Mouse (Mus musculus): ENCODE measurements around the gene Pfkl. TPM values are rescaled to one million over a fixed set of nuclear protein-coding genes. Genes with fewer than 3 reads are reported as not detected.
A peak's percentile ranks its signal among the peaks of the same experiment; 100 is the strongest.

The Pfkl gene
- polyA plus RNA-seq, 1 experiment from 2014 or later = 168 TPM

GRCm38 (mm10) chr10:77978351-77979350 lies 31.2 kb downstream of the Pfkl start, which contains the start of gene 1810043G02Rik:
Gene 1810043G02Rik (plus strand): TSS chr10:77978524.
- peak within 1 kb of the TSS; percentile 84 for H3K4me2 ChIP-seq (ENCODE audit: low read length)
- peak within 1 kb of the TSS; percentile 28 to 41; a peak in 1 of 4 replicates for H3K27ac ChIP-seq (replicated peaks in 1 of 2; ENCODE audit: control insufficient read depth in 1 of 2, insufficient read depth in 1 of 2, low read depth in 2 of 2, low read length in 2 of 2)
- peak within 1 kb of the TSS; percentile 60 to 70 for H3K4me3 ChIP-seq (ENCODE audit: control insufficient read depth in 1 of 2, insufficient read depth in 1 of 2, low read depth in 1 of 2, low read length in 2 of 2)
- H3K9ac ChIP-seq (ENCODE audit: low read length) = peak within 1 kb of the TSS; percentile 83
- H3K4me1 ChIP-seq (ENCODE audit: control insufficient read depth in 2 of 2, insufficient read depth in 2 of 2, low read length in 2 of 2) = peaks cover 5 to 9% of the 10 kb centered on the region in 2 experiments; a peak in 3 of 4 replicates
- WGBS = 1% methylated on average over 57 of the region's 57 CpGs
- H3K36me3 ChIP-seq (ENCODE audit: control insufficient read depth, insufficient read depth, low read length) = 0 out of 2 replicates have a peak, but pooled peaks cover 4% of the 10 kb centered on the region
- peak; percentile 96 for ATAC-seq (ENCODE audit: insufficient number of reproducible peaks, insufficient read depth, low FRiP score, low read depth)
- H3K27me3 ChIP-seq (ENCODE audit: control insufficient read depth, insufficient read depth, low read length) = no peaks in the 10 kb centered on the region
- H3K9me3 ChIP-seq (ENCODE audit: control insufficient read depth, low read length) = no peaks in the 10 kb centered on the region

GRCm38 (mm10) chr10:77976458-77977150 lies 33.3 kb downstream of the Pfkl start:
- no peak for ATAC-seq (ENCODE audit: insufficient number of reproducible peaks, insufficient read depth, low FRiP score, low read depth)
- H3K36me3 ChIP-seq (ENCODE audit: control insufficient read depth, insufficient read depth, low read length) = 0 out of 2 replicates have a peak, but pooled peaks cover 4% of the 10 kb centered on the region
- H3K9ac ChIP-seq (ENCODE audit: low read length) = no peak overlapping the region
- no peaks in the 10 kb centered on the region for H3K9me3 ChIP-seq (ENCODE audit: control insufficient read depth, low read length)
- no peak overlapping the region for H3K4me3 ChIP-seq (ENCODE audit: control insufficient read depth in 1 of 2, insufficient read depth in 1 of 2, low read depth in 1 of 2, low read length in 2 of 2)
- peaks cover 5 to 9% of the 10 kb centered on the region in 2 experiments; a peak in 3 of 4 replicates for H3K4me1 ChIP-seq (ENCODE audit: control insufficient read depth in 2 of 2, insufficient read depth in 2 of 2, low read length in 2 of 2)
- H3K4me2 ChIP-seq (ENCODE audit: low read length) = no peak overlapping the region
- no peaks in the 10 kb centered on the region for H3K27me3 ChIP-seq (ENCODE audit: control insufficient read depth, insufficient read depth, low read length)
- no peak overlapping the region for H3K27ac ChIP-seq (replicated peaks in 1 of 2; ENCODE audit: control insufficient read depth in 1 of 2, insufficient read depth in 1 of 2, low read depth in 2 of 2, low read length in 2 of 2)
- 56% methylated on average over 8 of the region's 8 CpGs for WGBS

DNA sequence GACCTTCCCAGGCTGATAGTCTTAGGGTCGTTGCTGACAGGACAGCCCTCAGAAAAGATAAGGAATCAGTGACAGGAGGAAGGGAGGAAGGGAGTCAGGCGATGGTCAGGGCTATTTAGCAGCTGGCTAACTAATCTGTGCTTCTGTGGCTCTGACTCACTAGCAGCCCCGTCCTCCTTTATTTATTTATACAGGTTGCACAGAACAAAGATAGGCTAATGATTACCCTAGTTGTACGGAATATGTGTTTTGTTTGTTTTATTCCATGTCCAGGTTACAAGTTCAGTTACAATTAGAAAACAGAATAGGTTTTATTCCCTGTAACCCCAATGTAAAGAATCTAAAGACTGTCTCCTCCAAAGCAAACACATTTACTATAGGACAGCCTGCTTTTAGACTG lies 34.2 kb downstream of the Pfkl start:
- Histone ChIP-seq H3K27me3 (ENCODE audit: control insufficient read depth, insufficient read depth, low read length) (peaks cover under 1% of the 10 kb centered on the region; the same call in 1 of the 2 replicates), H3K4me1 (ENCODE audit: control insufficient read depth in 2 of 2, insufficient read depth in 2 of 2, low read length in 2 of 2) (peaks cover 5 to 9% of the 10 kb centered on the region in 2 experiments; a peak in 3 of 4 replicates), H3K4me2 (ENCODE audit: low read length) (no peak overlapping the region), H3K9ac (ENCODE audit: low read length) (no peak overlapping the region), H3K4me3 (ENCODE audit: control insufficient read depth in 1 of 2, insufficient read depth in 1 of 2, low read depth in 1 of 2, low read length in 2 of 2) (no peak overlapping the region), H3K9me3 (ENCODE audit: control insufficient read depth, low read length) (no peaks in the 10 kb centered on the region), H3K36me3 (ENCODE audit: control insufficient read depth, insufficient read depth, low read length) (no peaks in the 10 kb centered on the region), H3K27ac (replicated peaks in 1 of 2; ENCODE audit: control insufficient read depth in 1 of 2, insufficient read depth in 1 of 2, low read depth in 2 of 2, low read length in 2 of 2) (no peak overlapping the region)
- WGBS = 5% methylated on average over 4 of the region's 4 CpGs
- no peak for ATAC-seq (ENCODE audit: insufficient number of reproducible peaks, insufficient read depth, low FRiP score, low read depth)

DNA sequence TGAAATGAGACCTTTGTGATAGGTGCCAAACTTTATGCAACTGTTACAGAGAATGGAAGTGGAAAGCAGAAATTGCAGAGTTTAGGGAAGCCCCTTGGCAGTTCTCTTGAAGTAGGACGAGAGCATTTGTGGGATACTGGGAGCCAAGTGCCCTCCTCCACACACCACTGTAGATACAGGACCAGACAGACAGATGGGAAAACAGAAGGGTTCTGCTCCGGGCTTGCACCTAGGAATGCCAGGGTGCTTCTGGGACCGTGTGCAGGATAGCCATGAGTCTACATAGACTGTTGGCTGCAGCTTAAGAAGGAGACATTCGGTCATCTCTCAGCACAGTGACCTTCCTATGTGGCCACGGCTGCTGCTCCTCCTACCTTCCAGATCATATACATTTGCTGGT lies 35.1 kb downstream of the Pfkl start:
- Histone ChIP-seq H3K4me3 (ENCODE audit: control insufficient read depth in 1 of 2, insufficient read depth in 1 of 2, low read depth in 1 of 2, low read length in 2 of 2) (no peak overlapping the region), H3K9me3 (ENCODE audit: control insufficient read depth, low read length) (no peaks in the 10 kb centered on the region), H3K27me3 (ENCODE audit: control insufficient read depth, insufficient read depth, low read length) (peaks cover 9% of the 10 kb centered on the region), H3K9ac (ENCODE audit: low read length) (no peak overlapping the region), H3K27ac (replicated peaks in 1 of 2; ENCODE audit: control insufficient read depth in 1 of 2, insufficient read depth in 1 of 2, low read depth in 2 of 2, low read length in 2 of 2) (no peak overlapping the region), H3K4me1 (ENCODE audit: control insufficient read depth in 2 of 2, insufficient read depth in 2 of 2, low read length in 2 of 2) (peaks cover 7 to 9% of the 10 kb centered on the region in 2 experiments; a peak in 3 of 4 replicates), H3K4me2 (ENCODE audit: low read length) (no peak overlapping the region), H3K36me3 (ENCODE audit: control insufficient read depth, insufficient read depth, low read length) (no peaks in the 10 kb centered on the region)
- no peak for ATAC-seq (ENCODE audit: insufficient number of reproducible peaks, insufficient read depth, low FRiP score, low read depth)
- WGBS = 53% methylated on average over 5 of the region's 5 CpGs

GRCm38 (mm10) chr10:77974323-77974722 lies 35.6 kb downstream of the Pfkl start:
- H3K9me3 ChIP-seq (ENCODE audit: control insufficient read depth, low read length) = no peaks in the 10 kb centered on the region
- peaks cover 14% of the 10 kb centered on the region for H3K27me3 ChIP-seq (ENCODE audit: control insufficient read depth, insufficient read depth, low read length)
- H3K4me1 ChIP-seq (ENCODE audit: control insufficient read depth in 2 of 2, insufficient read depth in 2 of 2, low read length in 2 of 2) = peaks cover 9 to 12% of the 10 kb centered on the region in 2 experiments; a peak in 3 of 4 replicates
- H3K4me2 ChIP-seq (ENCODE audit: low read length) = no peak overlapping the region
- WGBS = 70% methylated on average over 5 of the region's 5 CpGs
- no peak for ATAC-seq (ENCODE audit: insufficient number of reproducible peaks, insufficient read depth, low FRiP score, low read depth)
- no peak overlapping the region for H3K27ac ChIP-seq (replicated peaks in 1 of 2; ENCODE audit: control insufficient read depth in 1 of 2, insufficient read depth in 1 of 2, low read depth in 2 of 2, low read length in 2 of 2)
- H3K4me3 ChIP-seq (ENCODE audit: control insufficient read depth in 1 of 2, insufficient read depth in 1 of 2, low read depth in 1 of 2, low read length in 2 of 2) = no peak overlapping the region
- H3K36me3 ChIP-seq (ENCODE audit: control insufficient read depth, insufficient read depth, low read length) = no peaks in the 10 kb centered on the region
- H3K9ac ChIP-seq (ENCODE audit: low read length) = no peak overlapping the region

DNA sequence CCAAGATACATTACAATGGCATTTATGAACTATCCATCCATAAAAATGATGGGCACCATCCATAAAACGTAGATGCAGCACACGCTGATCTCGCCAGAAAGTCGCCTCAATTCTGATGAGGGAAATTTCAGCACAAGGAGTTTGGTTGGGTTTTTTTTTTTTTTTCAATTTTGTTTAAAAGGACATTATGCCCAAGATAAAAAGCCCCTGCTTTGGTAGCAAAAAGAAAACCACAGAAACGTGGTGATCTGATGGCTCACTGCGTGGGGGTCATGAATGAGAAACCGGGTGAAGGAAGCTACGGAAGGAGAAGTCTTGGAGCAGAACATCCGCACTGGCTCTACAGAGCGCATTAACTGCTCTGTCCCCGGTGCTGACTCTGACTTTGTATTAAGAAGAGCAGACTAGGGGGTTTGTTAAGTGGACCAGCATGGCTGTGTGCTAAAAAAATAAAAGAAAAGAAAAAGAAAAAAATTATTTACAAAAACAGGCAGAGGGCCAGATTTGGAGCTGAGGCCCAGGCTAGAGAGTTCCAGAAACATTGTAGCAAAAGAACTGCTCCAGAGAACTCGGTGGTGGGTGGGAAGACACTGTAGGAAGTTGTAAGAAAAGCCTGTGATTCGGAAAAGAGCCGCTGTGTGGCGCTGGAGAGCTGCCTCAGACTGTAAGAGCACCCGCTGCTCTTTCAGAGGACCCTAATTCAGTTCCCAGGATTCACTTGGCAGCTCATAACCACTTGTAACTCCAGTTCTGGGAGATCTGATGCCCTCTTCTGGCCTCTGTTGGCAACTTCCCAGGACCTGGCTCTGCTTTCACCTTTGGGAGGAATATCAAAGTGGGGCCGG lies 38.0 kb downstream of the Pfkl start:
- Histone ChIP-seq H3K9me3 (ENCODE audit: control insufficient read depth, low read length) (no peaks in the 10 kb centered on the region), H3K4me3 (ENCODE audit: control insufficient read depth in 1 of 2, insufficient read depth in 1 of 2, low read depth in 1 of 2, low read length in 2 of 2) (no peak overlapping the region), H3K27me3 (ENCODE audit: control insufficient read depth, insufficient read depth, low read length) (peaks cover 32% of the 10 kb centered on the region), H3K9ac (ENCODE audit: low read length) (no peak overlapping the region), H3K27ac (replicated peaks in 1 of 2; ENCODE audit: control insufficient read depth in 1 of 2, insufficient read depth in 1 of 2, low read depth in 2 of 2, low read length in 2 of 2) (no peak overlapping the region), H3K4me1 (ENCODE audit: control insufficient read depth in 2 of 2, insufficient read depth in 2 of 2, low read length in 2 of 2) (peaks cover 0 to 10% of the 10 kb centered on the region in 2 experiments; a peak in 1 of 4 replicates), H3K36me3 (ENCODE audit: control insufficient read depth, insufficient read depth, low read length) (no peaks in the 10 kb centered on the region), H3K4me2 (ENCODE audit: low read length) (no peak overlapping the region)
- WGBS = 60% methylated on average over 17 of the region's 17 CpGs
- no peak for ATAC-seq (ENCODE audit: insufficient number of reproducible peaks, insufficient read depth, low FRiP score, low read depth)

DNA sequence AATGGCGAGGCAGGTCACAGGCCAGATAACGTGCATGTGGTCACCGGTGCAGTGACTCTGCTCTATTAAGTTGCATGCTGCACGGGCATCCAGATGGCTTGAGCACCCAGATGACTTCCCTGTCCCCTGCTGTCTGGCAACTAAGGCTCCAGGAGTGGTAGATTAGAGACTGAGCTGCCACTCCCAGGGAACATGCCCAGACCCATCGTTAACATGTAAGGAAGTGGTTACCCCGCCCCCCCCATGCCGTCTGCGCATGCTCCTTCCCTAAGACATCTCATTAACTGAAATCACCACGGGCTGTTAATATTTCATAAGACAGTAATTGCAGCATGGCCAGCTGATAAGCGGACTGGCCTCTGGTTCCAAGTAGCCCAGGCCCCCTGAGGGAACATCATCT lies 38.7 kb downstream of the Pfkl start:
- no peak overlapping the region for H3K4me2 ChIP-seq (ENCODE audit: low read length)
- H3K9me3 ChIP-seq (ENCODE audit: control insufficient read depth, low read length) = no peaks in the 10 kb centered on the region
- WGBS = 86% methylated on average over 10 of the region's 10 CpGs
- no peak overlapping the region for H3K4me3 ChIP-seq (ENCODE audit: control insufficient read depth in 1 of 2, insufficient read depth in 1 of 2, low read depth in 1 of 2, low read length in 2 of 2)
- H3K4me1 ChIP-seq (ENCODE audit: control insufficient read depth in 2 of 2, insufficient read depth in 2 of 2, low read length in 2 of 2) = peaks cover 0 to 10% of the 10 kb centered on the region in 2 experiments; a peak in 1 of 4 replicates
- H3K36me3 ChIP-seq (ENCODE audit: control insufficient read depth, insufficient read depth, low read length) = no peaks in the 10 kb centered on the region
- peaks cover 36% of the 10 kb centered on the region for H3K27me3 ChIP-seq (ENCODE audit: control insufficient read depth, insufficient read depth, low read length)
- H3K27ac ChIP-seq (replicated peaks in 1 of 2; ENCODE audit: control insufficient read depth in 1 of 2, insufficient read depth in 1 of 2, low read depth in 2 of 2, low read length in 2 of 2) = no peak overlapping the region
- ATAC-seq (ENCODE audit: insufficient number of reproducible peaks, insufficient read depth, low FRiP score, low read depth) = no peak
- no peak overlapping the region for H3K9ac ChIP-seq (ENCODE audit: low read length)

Data from heart, embryonic 14.5 days (tissue).